Mouse (Mus musculus): ENCODE results near the gene Gm9049. TPM values are rescaled to one million over a fixed set of nuclear protein-coding genes. Genes with fewer than 3 reads are reported as not detected.
"Not testable (repeated sequence)": the region's sequence is repeated elsewhere in the genome, so short reads cannot be mapped to it uniquely, and the experiment has no call there.

Gene Gm9049
- not detected for total RNA-seq (2021)
- long read RNA-seq = 0 reads

- not testable (repeated sequence) for DNase-seq (ENCODE audit: low spot score in 2 of 2)
These were observed at the start of gene Gm9049 for GRCm38 (mm10) chr10:118354005-118354404. Gene Gm9049 (minus strand): TSS chr10:118354105.

- no peak for DNase-seq (ENCODE audit: low spot score in 2 of 2)
These were observed 46.0 kb upstream of the Gm9049 start for GRCm38 (mm10) chr10:118399917-118400316.

DNA sequence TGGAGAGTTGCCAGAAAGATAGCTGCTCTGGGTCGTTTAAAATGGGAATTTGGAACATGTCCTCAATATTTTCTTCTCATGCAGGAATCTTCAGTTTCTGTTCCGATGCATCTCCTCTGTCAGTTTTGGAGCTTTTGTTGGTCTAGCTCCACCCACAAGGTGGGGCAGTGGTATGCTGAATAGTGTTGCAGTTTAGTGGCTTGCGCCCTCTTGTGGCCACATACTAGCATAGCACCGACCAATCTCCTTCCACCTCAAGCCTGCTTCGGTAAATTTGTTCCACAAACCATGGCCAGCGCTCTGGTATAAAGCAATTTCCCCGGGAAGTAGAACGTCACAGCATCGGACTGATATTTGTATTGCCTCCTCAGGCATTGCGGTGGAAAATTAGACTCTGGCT, 16.5 kb upstream of the Gm9049 start:
- peak; percentile 87 to 89 for DNase-seq (ENCODE audit: low spot score in 2 of 2)

- no peak for DNase-seq (ENCODE audit: low spot score in 2 of 2)
These were observed 15.6 kb upstream of the Gm9049 start for GRCm38 (mm10) chr10:118369518-118369917.

GRCm38 (mm10) chr10:118348579-118348978, 5.3 kb downstream of the Gm9049 start, which contains the start of gene Gm9048:
Gene Gm9048 (minus strand): TSS chr10:118348679.
- DNase-seq (ENCODE audit: low spot score in 2 of 2) = not testable (repeated sequence)

- not testable (repeated sequence) for DNase-seq (ENCODE audit: low spot score in 2 of 2)
These were observed 10.8 kb downstream of the Gm9049 start, which contains the start of gene Gm9046 for GRCm38 (mm10) chr10:118343155-118343554. Gene Gm9046 (minus strand): TSS chr10:118343255.

- DNase-seq (ENCODE audit: low spot score in 2 of 2) = not testable (repeated sequence)
These were observed 16.2 kb downstream of the Gm9049 start, which contains the start of gene Gm9045 for GRCm38 (mm10) chr10:118337731-118338130. Gene Gm9045 (minus strand): TSS chr10:118337831.

- not testable (repeated sequence) for DNase-seq (ENCODE audit: low spot score in 2 of 2)
These were observed 21.6 kb downstream of the Gm9049 start, which contains the start of gene Gm9044 for GRCm38 (mm10) chr10:118332308-118332707. Gene Gm9044 (minus strand): TSS chr10:118332408.

- DNase-seq (ENCODE audit: low spot score in 2 of 2) = not testable (repeated sequence)
These were observed 27.0 kb downstream of the Gm9049 start, which contains the start of gene Gm9040 for GRCm38 (mm10) chr10:118326869-118327268. Gene Gm9040 (minus strand): TSS chr10:118326969.

GRCm38 (mm10) chr10:118319024-118319423, 34.9 kb downstream of the Gm9049 start:
- DNase-seq (ENCODE audit: low spot score in 2 of 2) = no peak

- DNase-seq (ENCODE audit: low spot score in 2 of 2) = not testable (repeated sequence)
These were observed 51.8 kb downstream of the Gm9049 start for GRCm38 (mm10) chr10:118302133-118302532.

Other genes with a start within 250 kb of the Gm9049 start
- gene Mdm1, start 212.3 kb downstream of the Gm9049 start, total RNA-seq (2021) = 10 to 100 TPM; 13.2 to 15.2 TPM
- not detected for gene Il22, start 149.2 kb downstream of the Gm9049 start, total RNA-seq (2021)
- gene Gm32717, start 113.3 kb downstream of the Gm9049 start, total RNA-seq (2021) = under 1 TPM; 0.69 to 0.78 TPM
- under 1 TPM; 0.69 to 0.78 TPM for gene Gm32802, start 95.4 kb downstream of the Gm9049 start, total RNA-seq (2021)
- not detected for gene Iltifb, start 59.1 kb downstream of the Gm9049 start, total RNA-seq (2021)
- not detected for gene Gm9040, start 27.1 kb downstream of the Gm9049 start, total RNA-seq (2021)
- gene Gm9044, start 21.7 kb downstream of the Gm9049 start, total RNA-seq (2021) = not detected
- gene Gm9045, start 16.3 kb downstream of the Gm9049 start, total RNA-seq (2021) = not detected
- not detected for gene Gm9046, start 10.8 kb downstream of the Gm9049 start, total RNA-seq (2021)
- gene Gm9048, start 5.4 kb downstream of the Gm9049 start, total RNA-seq (2021) = not detected
- not detected for gene Ifng, start 86.9 kb upstream of the Gm9049 start, total RNA-seq (2021)

Data from layer of hippocampus, postnatal 10 days (tissue).